Mouse (Mus musculus) thymus, adult 2 months (tissue): ENCODE results near the gene Por.

Experiments
- CTCF ChIP-seq: fragments of 200-500 bp; IDR thresholded peaks from 2 replicates; pipeline ENCODE4 v1.5.1; 2012; ENCODE audit warnings: mild to moderate bottlenecking, control low read depth, low read length, moderate library complexity, borderline replicate concordance; ENCODE audit not compliant: control insufficient read depth, poor library complexity, insufficient read depth; ENCODE audit errors: extremely low read depth
- POLR2A ChIP-seq: fragments of 200-500 bp; IDR thresholded peaks from 2 replicates; pipeline ENCODE4 v1.6.1; 2012; ENCODE audit warnings: mild to moderate bottlenecking, low read length, control low read depth, moderate library complexity; ENCODE audit not compliant: control insufficient read depth, poor library complexity, insufficient read depth; ENCODE audit errors: extremely low read depth

DNA sequence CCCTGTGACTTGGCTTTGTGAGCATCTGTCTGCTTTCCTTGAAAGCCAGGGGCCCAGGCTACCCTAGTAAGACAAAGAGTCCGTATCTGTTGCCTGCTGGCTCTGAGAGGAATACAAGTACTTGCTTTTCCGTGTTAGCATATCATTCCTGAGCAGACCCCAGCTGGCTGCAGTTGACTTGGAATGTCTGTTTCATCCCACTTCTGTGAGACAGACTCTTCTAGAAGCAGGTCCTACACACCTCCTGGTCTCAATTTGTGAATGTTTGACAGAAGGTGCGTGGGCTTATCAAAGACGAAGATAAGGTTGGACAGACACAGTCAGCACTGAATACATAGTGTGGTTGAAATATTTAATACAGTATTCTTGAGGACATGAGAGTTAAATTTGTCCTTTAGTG, 43.0 kb downstream of the Por start:
- TF ChIP-seq POLR2A (no peak), CTCF (no peak)
